12 mouse cellular contexts compared by ENCODE assay signal in genomic region chr9:71307106-71307789, GRCm38 (mm10).
"Had no signal": no experiment of that assay in that cellular context is flagged by ENCODE, and none has a peak within 500 bp of the region (broad histone marks: within the 10 kb centered on the region; RNA-seq: fewer than 3 reads in every experiment).

No protein-coding gene starts in this region.

- ATAC-seq: midbrain, embryonic 16.5 days had no signal

- H3K36me3 ChIP-seq: kidney, embryonic 15.5 days; limb, embryonic 13.5 days; midbrain, embryonic 12.5 days; neural tube, embryonic 13.5 days; stomach, embryonic 15.5 days had no signal

- DNase-seq: left cerebral cortex, postnatal 4 days; lung, adult 18-20 months; retina, postnatal 1 day; right cerebral cortex, postnatal 4 days had no signal

- H3K27ac ChIP-seq: kidney, embryonic 15.5 days; layer of hippocampus, adult 2 months; limb, embryonic 13.5 days; liver, embryonic 14.5 days; midbrain, embryonic 12.5 days; neural tube, embryonic 13.5 days; stomach, embryonic 15.5 days had no signal

- H3K4me1 ChIP-seq: midbrain, embryonic 12.5 days had no signal

- H3K27me3 ChIP-seq: midbrain, embryonic 12.5 days; stomach, embryonic 15.5 days had no signal

- H3K4me3 ChIP-seq: kidney, embryonic 15.5 days; layer of hippocampus, adult 2 months; limb, embryonic 13.5 days; midbrain, embryonic 12.5 days; neural tube, embryonic 13.5 days; stomach, embryonic 15.5 days had no signal

- H3K9ac ChIP-seq: kidney, embryonic 15.5 days; limb, embryonic 13.5 days; liver, embryonic 14.5 days; midbrain, embryonic 12.5 days; neural tube, embryonic 13.5 days; stomach, embryonic 15.5 days had no signal

- H3K9me3 ChIP-seq: kidney, embryonic 15.5 days; limb, embryonic 13.5 days; midbrain, embryonic 12.5 days; neural tube, embryonic 13.5 days; stomach, embryonic 15.5 days had no signal

- H3K4me2 ChIP-seq: kidney, embryonic 15.5 days; limb, embryonic 13.5 days; midbrain, embryonic 12.5 days; neural tube, embryonic 13.5 days; stomach, embryonic 15.5 days had no signal
